Mouse (Mus musculus): ENCODE measurements around the gene Rassf2. TPM values are rescaled to one million over a fixed set of nuclear protein-coding genes. Genes with fewer than 3 reads are reported as not detected.

Gene Rassf2
- polyA plus RNA-seq, 1 experiment from 2014 or later, result 12.0 TPM

- Histone ChIP-seq H3K27ac (ENCODE audit: low read depth) (no peak overlapping the region), H3K4me2 (ENCODE audit: low read length) (no peak overlapping the region), H3K9me3 (ENCODE audit: control insufficient read depth, low read length) (no peaks in the 10 kb centered on the region), H3K4me3 (ENCODE audit: low read depth, low read length) (no peak overlapping the region), H3K36me3 (ENCODE audit: control insufficient read depth, insufficient read depth, low read length) (no peaks in the 10 kb centered on the region), H3K4me1 (replicated peaks; ENCODE audit: control insufficient read depth, insufficient read depth, low read length) (no peaks in the 10 kb centered on the region), H3K9ac (ENCODE audit: low read length) (no peak overlapping the region), H3K27me3 (replicated peaks; ENCODE audit: control insufficient read depth, insufficient read depth, low read length) (no peaks in the 10 kb centered on the region)
- DNase-seq (ENCODE audit: low spot score) (no peak), ATAC-seq (replicated peaks; ENCODE audit: low FRiP score, low TSS enrichment, low read depth) (no peak)
- 77% methylated on average over 4 of the region's 4 CpGs for WGBS
These were observed 59.0 kb downstream of the Rassf2 start for GRCm38 (mm10) chr2:131971098-131971497.

- Histone ChIP-seq H3K4me1 (replicated peaks; ENCODE audit: control insufficient read depth, insufficient read depth, low read length) (no peaks in the 10 kb centered on the region), H3K4me3 (ENCODE audit: low read depth, low read length) (no peak overlapping the region), H3K9ac (ENCODE audit: low read length) (no peak overlapping the region), H3K27ac (ENCODE audit: low read depth) (no peak overlapping the region), H3K36me3 (ENCODE audit: control insufficient read depth, insufficient read depth, low read length) (no peaks in the 10 kb centered on the region), H3K4me2 (ENCODE audit: low read length) (no peak overlapping the region), H3K27me3 (replicated peaks; ENCODE audit: control insufficient read depth, insufficient read depth, low read length) (no peaks in the 10 kb centered on the region), H3K9me3 (ENCODE audit: control insufficient read depth, low read length) (no peaks in the 10 kb centered on the region)
- DNase-seq (ENCODE audit: low spot score), result no peak
- WGBS, result 98% methylated on average over 2 of the region's 2 CpGs
- no peak for ATAC-seq (replicated peaks; ENCODE audit: low FRiP score, low TSS enrichment, low read depth)
These were observed 59.5 kb downstream of the Rassf2 start for GRCm38 (mm10) chr2:131970597-131970996.

- ATAC-seq (replicated peaks; ENCODE audit: low FRiP score, low TSS enrichment, low read depth) (no peak), DNase-seq (ENCODE audit: low spot score) (no peak)
- 59% methylated on average over 2 of the region's 2 CpGs for WGBS
- H3K9ac ChIP-seq (ENCODE audit: low read length), result no peak overlapping the region
- no peak overlapping the region for H3K4me2 ChIP-seq (ENCODE audit: low read length)
- no peaks in the 10 kb centered on the region for H3K27me3 ChIP-seq (replicated peaks; ENCODE audit: control insufficient read depth, insufficient read depth, low read length)
- H3K4me1 ChIP-seq (replicated peaks; ENCODE audit: control insufficient read depth, insufficient read depth, low read length), result no peaks in the 10 kb centered on the region
- no peaks in the 10 kb centered on the region for H3K9me3 ChIP-seq (ENCODE audit: control insufficient read depth, low read length)
- H3K27ac ChIP-seq (ENCODE audit: low read depth), result no peak overlapping the region
- H3K36me3 ChIP-seq (ENCODE audit: control insufficient read depth, insufficient read depth, low read length), result no peaks in the 10 kb centered on the region
- no peak overlapping the region for H3K4me3 ChIP-seq (ENCODE audit: low read depth, low read length)
These were observed 68.4 kb downstream of the Rassf2 start for GRCm38 (mm10) chr2:131961671-131962070.

GRCm38 (mm10) chr2:131957731-131958222, 72.3 kb downstream of the Rassf2 start:
- Histone ChIP-seq H3K4me1 (replicated peaks; ENCODE audit: control insufficient read depth, insufficient read depth, low read length) (0 out of 2 replicates have a peak, but pooled peaks cover 5% of the 10 kb centered on the region), H3K9me3 (ENCODE audit: control insufficient read depth, low read length) (no peaks in the 10 kb centered on the region), H3K36me3 (ENCODE audit: control insufficient read depth, insufficient read depth, low read length) (no peaks in the 10 kb centered on the region), H3K4me2 (ENCODE audit: low read length) (no peak overlapping the region), H3K27ac (ENCODE audit: low read depth) (no peak overlapping the region), H3K27me3 (replicated peaks; ENCODE audit: control insufficient read depth, insufficient read depth, low read length) (peaks cover 23% of the 10 kb centered on the region), H3K4me3 (ENCODE audit: low read depth, low read length) (no peak overlapping the region), H3K9ac (ENCODE audit: low read length) (no peak overlapping the region)
- no peak for DNase-seq (ENCODE audit: low spot score)
- ATAC-seq (replicated peaks; ENCODE audit: low FRiP score, low TSS enrichment, low read depth), result no peak
- 49% methylated on average over 9 of the region's 9 CpGs for WGBS

- Histone ChIP-seq H3K4me3 (ENCODE audit: low read depth, low read length) (no peak overlapping the region), H3K36me3 (ENCODE audit: control insufficient read depth, insufficient read depth, low read length) (no peaks in the 10 kb centered on the region), H3K9ac (ENCODE audit: low read length) (no peak overlapping the region), H3K27me3 (replicated peaks; ENCODE audit: control insufficient read depth, insufficient read depth, low read length) (peaks cover 34% of the 10 kb centered on the region), H3K27ac (ENCODE audit: low read depth) (no peak overlapping the region), H3K4me2 (ENCODE audit: low read length) (no peak overlapping the region), H3K4me1 (replicated peaks; ENCODE audit: control insufficient read depth, insufficient read depth, low read length) (0 out of 2 replicates have a peak, but pooled peaks cover 5% of the 10 kb centered on the region), H3K9me3 (ENCODE audit: control insufficient read depth, low read length) (no peaks in the 10 kb centered on the region)
- DNase-seq (ENCODE audit: low spot score), result no peak
- ATAC-seq (replicated peaks; ENCODE audit: low FRiP score, low TSS enrichment, low read depth), result no peak
- 73% methylated on average over 7 of the region's 7 CpGs for WGBS
These were observed 73.5 kb downstream of the Rassf2 start for GRCm38 (mm10) chr2:131956336-131957256.

- H3K9ac ChIP-seq (ENCODE audit: low read length), result no peak overlapping the region
- H3K4me2 ChIP-seq (ENCODE audit: low read length), result peak overlapping the region; percentile 65
- 0 out of 2 replicates have a peak, but pooled peaks cover 5% of the 10 kb centered on the region for H3K4me1 ChIP-seq (replicated peaks; ENCODE audit: control insufficient read depth, insufficient read depth, low read length)
- H3K4me3 ChIP-seq (ENCODE audit: low read depth, low read length), result peak overlapping the region; percentile 30
- peaks cover 41% of the 10 kb centered on the region for H3K27me3 ChIP-seq (replicated peaks; ENCODE audit: control insufficient read depth, insufficient read depth, low read length)
- no peaks in the 10 kb centered on the region for H3K36me3 ChIP-seq (ENCODE audit: control insufficient read depth, insufficient read depth, low read length)
- ATAC-seq (replicated peaks; ENCODE audit: low FRiP score, low TSS enrichment, low read depth), result 0 out of 2 replicates have a peak, but pooled peaks have one; percentile 15
- 4% methylated on average over 17 of the region's 17 CpGs for WGBS
- no peak overlapping the region for H3K27ac ChIP-seq (ENCODE audit: low read depth)
- H3K9me3 ChIP-seq (ENCODE audit: control insufficient read depth, low read length), result no peaks in the 10 kb centered on the region
- peak; percentile 66 for DNase-seq (ENCODE audit: low spot score)
These were observed 74.8 kb downstream of the Rassf2 start for GRCm38 (mm10) chr2:131955264-131955663.

- no peak for ATAC-seq (replicated peaks; ENCODE audit: low FRiP score, low TSS enrichment, low read depth)
- peak overlapping the region; percentile 30; the same call in 1 of the 2 replicates for H3K4me3 ChIP-seq (ENCODE audit: low read depth, low read length)
- no peaks in the 10 kb centered on the region for H3K9me3 ChIP-seq (ENCODE audit: control insufficient read depth, low read length)
- WGBS, result 43% methylated on average over 9 of the region's 9 CpGs
- peaks cover 43% of the 10 kb centered on the region for H3K27me3 ChIP-seq (replicated peaks; ENCODE audit: control insufficient read depth, insufficient read depth, low read length)
- peak overlapping the region; percentile 65 for H3K4me2 ChIP-seq (ENCODE audit: low read length)
- DNase-seq (ENCODE audit: low spot score), result no peak
- H3K4me1 ChIP-seq (replicated peaks; ENCODE audit: control insufficient read depth, insufficient read depth, low read length), result 0 out of 2 replicates have a peak, but pooled peaks cover 5% of the 10 kb centered on the region
- H3K27ac ChIP-seq (ENCODE audit: low read depth), result no peak overlapping the region
- H3K9ac ChIP-seq (ENCODE audit: low read length), result no peak overlapping the region
- no peaks in the 10 kb centered on the region for H3K36me3 ChIP-seq (ENCODE audit: control insufficient read depth, insufficient read depth, low read length)
These were observed 75.2 kb downstream of the Rassf2 start for GRCm38 (mm10) chr2:131954835-131955234.

- no peaks in the 10 kb centered on the region for H3K9me3 ChIP-seq (ENCODE audit: control insufficient read depth, low read length)
- no peak overlapping the region for H3K27ac ChIP-seq (ENCODE audit: low read depth)
- 83% methylated on average over 4 of the region's 4 CpGs for WGBS
- no peak overlapping the region for H3K9ac ChIP-seq (ENCODE audit: low read length)
- H3K27me3 ChIP-seq (replicated peaks; ENCODE audit: control insufficient read depth, insufficient read depth, low read length), result peaks cover 43% of the 10 kb centered on the region
- H3K36me3 ChIP-seq (ENCODE audit: control insufficient read depth, insufficient read depth, low read length), result no peaks in the 10 kb centered on the region
- H3K4me2 ChIP-seq (ENCODE audit: low read length), result peak overlapping the region; percentile 37
- H3K4me3 ChIP-seq (ENCODE audit: low read depth, low read length), result no peak overlapping the region
- ATAC-seq (replicated peaks; ENCODE audit: low FRiP score, low TSS enrichment, low read depth) (no peak), DNase-seq (ENCODE audit: low spot score) (no peak)
- H3K4me1 ChIP-seq (replicated peaks; ENCODE audit: control insufficient read depth, insufficient read depth, low read length), result 0 out of 2 replicates have a peak, but pooled peaks cover 8% of the 10 kb centered on the region
These were observed 76.3 kb downstream of the Rassf2 start for GRCm38 (mm10) chr2:131953711-131954110.

All from intestine, embryonic 14.5 days (tissue).